Mouse (Mus musculus) olfactory bulb, adult 2 months (tissue): ENCODE results near the gene Tpk1. TPM values are rescaled to one million over a fixed set of nuclear protein-coding genes. Genes with fewer than 3 reads are reported as not detected.

Experiments
- H3K27ac ChIP-seq: fragments of 200-500 bp; 2 replicates; pipeline ENCODE4 v1.5.1; 2012; ENCODE audit warnings: low read depth, low read length; ENCODE audit not compliant: insufficient read depth
- H3K4me1 ChIP-seq: fragments of 200-500 bp; 2 replicates; pipeline ENCODE4 v1.6.1; 2012; ENCODE audit warnings: low read length; ENCODE audit not compliant: control insufficient read depth, insufficient read depth
- H3K4me3 ChIP-seq: fragments of 200-500 bp; 2 replicates; pipeline ENCODE4 v1.5.1; 2012; ENCODE audit warnings: mild to moderate bottlenecking, low read depth, low read length, moderate library complexity; ENCODE audit not compliant: insufficient read depth
- CTCF ChIP-seq: fragments of 200-500 bp; IDR thresholded peaks from 2 replicates; pipeline ENCODE4 v1.5.1; 2012; ENCODE audit warnings: low read depth, mild to moderate bottlenecking, low read length, moderate library complexity; ENCODE audit not compliant: insufficient read depth
- POLR2A ChIP-seq: fragments of 200-500 bp; IDR thresholded peaks from 2 replicates; pipeline ENCODE4 v1.6.1; 2012; ENCODE audit warnings: mild to moderate bottlenecking, low read depth, low read length, moderate library complexity; ENCODE audit not compliant: insufficient read depth
- WGBS: fragments of 180-500 bp; shearing (Covaris S2); methylation state at CpG from one replicate; pipeline ENCODE4 v1.1.7; 2018; 5-methylcytosine and 5-hydroxymethylcytosine counted together
- polyA plus RNA-seq: library from polyadenylated mRNA; stranded (reverse); fragments of >200 nt; gene quantifications from 2 replicates; pipeline ENCODE4 v1.2.4, GENCODE M21; 2012; ENCODE audit warnings: low replicate concordance; ENCODE audit not compliant: missing spikeins, insufficient read depth, insufficient read length

The Tpk1 gene
- polyA plus RNA-seq, 1 experiment, result not detected

- no peak overlapping the region for H3K4me3 ChIP-seq
- 85% methylated on average over 3 of the region's 3 CpGs for WGBS
- no peak overlapping the region for H3K27ac ChIP-seq
- TF ChIP-seq CTCF (no peak), POLR2A (no peak)
- no peaks in the 10 kb centered on the region for H3K4me1 ChIP-seq
Measured at GRCm38 (mm10) chr6:43619258-43619657, 46.8 kb downstream of the Tpk1 start.

GRCm38 (mm10) chr6:43611770-43612169 lies 54.3 kb downstream of the Tpk1 start:
- 79% methylated on average over 2 of the region's 2 CpGs for WGBS
- no peak for TF ChIP-seq CTCF
- no peak for TF ChIP-seq POLR2A
- Histone ChIP-seq H3K27ac (no peak overlapping the region), H3K4me3 (no peak overlapping the region), H3K4me1 (no peaks in the 10 kb centered on the region)

- WGBS, result 87% methylated on average over 4 of the region's 4 CpGs
- TF ChIP-seq CTCF, result no peak
- TF ChIP-seq POLR2A, result no peak
- Histone ChIP-seq H3K4me3 (no peak overlapping the region), H3K4me1 (no peaks in the 10 kb centered on the region), H3K27ac (no peak overlapping the region)
Measured at GRCm38 (mm10) chr6:43590841-43591541, 75.1 kb downstream of the Tpk1 start.

GRCm38 (mm10) chr6:43585274-43585673 lies 80.8 kb downstream of the Tpk1 start:
- Histone ChIP-seq H3K4me3 (no peak overlapping the region), H3K4me1 (no peaks in the 10 kb centered on the region), H3K27ac (no peak overlapping the region)
- WGBS, result 92% methylated on average over 2 of the region's 2 CpGs
- TF ChIP-seq CTCF, result no peak
- TF ChIP-seq POLR2A, result no peak

GRCm38 (mm10) chr6:43581809-43582208 lies 84.3 kb downstream of the Tpk1 start:
- no peak overlapping the region for H3K4me3 ChIP-seq
- TF ChIP-seq POLR2A (no peak), CTCF (no peak)
- 96% methylated on average over 2 of the region's 2 CpGs for WGBS
- no peak overlapping the region for H3K27ac ChIP-seq
- H3K4me1 ChIP-seq, result no peaks in the 10 kb centered on the region

GRCm38 (mm10) chr6:43567885-43568284 lies 98.2 kb downstream of the Tpk1 start:
- no peaks in the 10 kb centered on the region for H3K4me1 ChIP-seq
- TF ChIP-seq CTCF (no peak), POLR2A (no peak)
- 49% methylated on average over 1 of the region's 1 CpGs for WGBS
- no peak overlapping the region for H3K4me3 ChIP-seq
- H3K27ac ChIP-seq, result 0 out of 2 replicates have a peak overlapping the region, but pooled peaks have one; percentile 57

- no peak overlapping the region for H3K27ac ChIP-seq
- no peaks in the 10 kb centered on the region for H3K4me1 ChIP-seq
- no peak overlapping the region for H3K4me3 ChIP-seq
- TF ChIP-seq POLR2A (no peak), CTCF (no peak)
- WGBS, result 89% methylated on average over 4 of the region's 4 CpGs
Measured at GRCm38 (mm10) chr6:43562474-43562873, 103.6 kb downstream of the Tpk1 start.

- no peaks in the 10 kb centered on the region for H3K4me1 ChIP-seq
- WGBS, result 96% methylated on average over 1 of the region's 1 CpGs
- no peak for TF ChIP-seq POLR2A
- TF ChIP-seq CTCF, result no peak
- no peak overlapping the region for H3K27ac ChIP-seq
- H3K4me3 ChIP-seq, result no peak overlapping the region
Measured at GRCm38 (mm10) chr6:43551410-43551809, 114.7 kb downstream of the Tpk1 start.

GRCm38 (mm10) chr6:43546537-43546936 lies 119.5 kb downstream of the Tpk1 start:
- H3K4me3 ChIP-seq, result no peak overlapping the region
- TF ChIP-seq POLR2A, result no peak
- no peak for TF ChIP-seq CTCF
- WGBS, result 71% methylated on average over 1 of the region's 1 CpGs
- no peaks in the 10 kb centered on the region for H3K4me1 ChIP-seq
- no peak overlapping the region for H3K27ac ChIP-seq
